ENCODE assay signal across 14 mouse cellular contexts in genomic region chr16:82899611-82900010, GRCm38 (mm10).
DNase-seq lines count a peak whose midpoint lies in the region; TF ChIP-seq lines count a peak whose summit lies in the region.
"Had no signal": no experiment of that assay in that cellular context is flagged by ENCODE, and none has a peak within 500 bp of the region (broad histone marks: within the 10 kb centered on the region; RNA-seq: fewer than 3 reads in every experiment).

No protein-coding gene starts in this region.

- peak; percentile 9 for DNase-seq in heart, adult 11 months
- no peak for DNase-seq in heart, postnatal 25 days (ENCODE audit: low spot score)
- DNase-seq in brain, embryonic 14.5 days (ENCODE audit: low read depth), result peak; percentile 11
- DNase-seq in cerebellum, adult 8-10 months, result peak; percentile 4
- DNase-seq in cerebellum, postnatal 14 days, result peak; percentile 62 to 81
- DNase-seq in B cell, adult 2 months, result no peak
- no peak for DNase-seq in urinary bladder, postnatal 4 days (ENCODE audit: low spot score in 2 of 2)
- DNase-seq in urinary bladder, postnatal 36 days (ENCODE audit: low spot score in 2 of 2), result no peak
- DNase-seq: adrenal gland, adult 8-10 months; adrenal gland, postnatal 36 days; forebrain, postnatal 0 days; gastrocnemius, postnatal 14 days; heart, postnatal 4 days; kidney, adult 9 months had no signal

- no peak for TF ChIP-seq POLR2A in brain, embryonic 14.5 days (IDR thresholded peaks at IDR 0.05; ENCODE audit: borderline replicate concordance, extremely low read depth, insufficient read depth, insufficient read length, poor library complexity, severe bottlenecking)

- TF ChIP-seq CTCF in brain, embryonic 14.5 days (IDR thresholded peaks at IDR 0.05; ENCODE audit: borderline replicate concordance, extremely low read depth, insufficient read depth, insufficient read length), result no peak

- intact Hi-C loops in heart, postnatal 25 days (cut with DNase I), result no loop called here

Comparison
In these comparisons a context has a peak if more than half of its experiments do, and no peak if none do; other contexts are left out.
1. DNase-seq: peak in heart, adult 11 months (single experiment), brain, embryonic 14.5 days (single experiment), cerebellum, adult 8-10 months (single experiment) and cerebellum, postnatal 14 days (2 of 2); none in heart, postnatal 25 days (single experiment), B cell, adult 2 months (0 of 2), urinary bladder, postnatal 4 days (0 of 2) and urinary bladder, postnatal 36 days (0 of 2).